Mouse (Mus musculus): ENCODE measurements around the gene Prpsap2.

GRCm38 (mm10) chr11:61715130-61715529 lies 46.8 kb downstream of the Prpsap2 start:
- TF ChIP-seq CTCF (IDR thresholded peaks at IDR 0.05; ENCODE audit: low read depth, low read length) = no peak
- no peak for TF ChIP-seq POLR2A (IDR thresholded peaks at IDR 0.05; ENCODE audit: borderline replicate concordance, low read depth, low read length)
